Mouse (Mus musculus) testis, adult 2 months (tissue): ENCODE results near the gene Dync1i1.

Experiments
- CTCF ChIP-seq: fragments of 200-500 bp; IDR thresholded peaks from 2 replicates; pipeline ENCODE4 v1.5.1; 2012; ENCODE audit warnings: low read depth, mild to moderate bottlenecking, inconsistent platforms, low read length, moderate library complexity; ENCODE audit not compliant: control insufficient read depth, insufficient read depth, insufficient replicate concordance
- POLR2A ChIP-seq: fragments of 200-500 bp; IDR thresholded peaks from 2 replicates; pipeline ENCODE4 v1.6.1; 2012; ENCODE audit warnings: low read depth, mild to moderate bottlenecking, inconsistent platforms, low read length, moderate library complexity; ENCODE audit not compliant: control insufficient read depth

GRCm38 (mm10) chr6:5915028-5915427, 189.6 kb downstream of the Dync1i1 start:
- TF ChIP-seq CTCF (no peak), POLR2A (no peak)
